Mouse (Mus musculus) heart, embryonic 16.5 days (tissue): ENCODE data around the gene Syndig1. TPM values are rescaled to one million over a fixed set of nuclear protein-coding genes. Genes with fewer than 3 reads are reported as not detected.

Source experiments
- ATAC-seq: fragments of 200-750 bp; cut with Nextera tagmentation; replicated peaks from 2 replicates; pipeline ENCODE4 v1.8.0; 2017; ENCODE audit warnings: moderate number of reproducible peaks; ENCODE audit not compliant: insufficient read depth, low FRiP score; ENCODE audit errors: extremely low read depth
- H3K27ac ChIP-seq: fragments of 300-500 bp; sonication (generic); 2 replicates; pipeline ENCODE4 v1.5.1; 2014; ENCODE audit warnings: mild to moderate bottlenecking, low read length, control low read depth, moderate library complexity
- H3K27me3 ChIP-seq: fragments of 300-500 bp; sonication (generic); 2 replicates; pipeline ENCODE4 v1.6.1; 2014; ENCODE audit warnings: low read length, mixed read lengths; ENCODE audit not compliant: control insufficient read depth, insufficient read depth
- H3K36me3 ChIP-seq: fragments of 300-500 bp; sonication (generic); 2 replicates; pipeline ENCODE4 v1.6.1; 2014; ENCODE audit not compliant: control insufficient read depth, insufficient read depth
- H3K4me1 ChIP-seq: fragments of 300-500 bp; sonication (generic); 2 replicates; pipeline ENCODE4 v1.6.1; 2014; ENCODE audit warnings: low read length, mixed read lengths; ENCODE audit not compliant: control insufficient read depth, insufficient read depth
- H3K4me2 ChIP-seq: fragments of 300-500 bp; sonication (generic); 2 replicates; pipeline ENCODE4 v1.6.1; 2014; ENCODE audit warnings: low read depth, mild to moderate bottlenecking, control low read depth, low read length
- H3K4me3 ChIP-seq: fragments of 300-500 bp; sonication (generic); 2 replicates; pipeline ENCODE4 v1.5.1; 2014; ENCODE audit warnings: mild to moderate bottlenecking, control low read depth, low read length
- H3K9ac ChIP-seq: fragments of 300-500 bp; sonication (generic); 2 replicates; pipeline ENCODE4 v1.6.1; 2014; ENCODE audit warnings: low read length, control low read depth
- H3K9me3 ChIP-seq: fragments of 300-500 bp; sonication (generic); replicated peaks from 2 replicates; pipeline ENCODE4 v1.6.1; 2016; ENCODE audit warnings: low read length; ENCODE audit not compliant: control insufficient read depth
- WGBS: fragments of 180-500 bp; shearing (Covaris S2); extraction: QIAGEN DNeasy Blood & Tissue Kit; methylation state at CpG from one replicate; pipeline ENCODE4 v1.1.7; 2014; 5-methylcytosine and 5-hydroxymethylcytosine counted together
- polyA plus RNA-seq: library from polyadenylated mRNA; unstranded; fragments of >200 nt; fragmentation: Nextera tagmentation; extraction: Ambion mirVana; gene quantifications from 2 replicates; pipeline ENCODE4 v1.2.1, GENCODE M21; 2015

Gene Syndig1
- polyA plus RNA-seq, 1 experiment from 2014 or later = 3.3 TPM

- no peak for ATAC-seq
- no peak overlapping the region for H3K4me2 ChIP-seq
- no peak overlapping the region for H3K9ac ChIP-seq
- no peaks in the 10 kb centered on the region for H3K36me3 ChIP-seq
- H3K27ac ChIP-seq = no peak overlapping the region
- no peak overlapping the region for H3K4me3 ChIP-seq
- H3K9me3 ChIP-seq = no peaks in the 10 kb centered on the region
- no peaks in the 10 kb centered on the region for H3K4me1 ChIP-seq
- H3K27me3 ChIP-seq = no peaks in the 10 kb centered on the region
Observed at GRCm38 (mm10) chr2:149932095-149932494, 103.1 kb downstream of the Syndig1 start.

- H3K36me3 ChIP-seq = no peaks in the 10 kb centered on the region
- no peak for ATAC-seq
- H3K27ac ChIP-seq = no peak overlapping the region
- H3K27me3 ChIP-seq = no peaks in the 10 kb centered on the region
- no peak overlapping the region for H3K4me3 ChIP-seq
- no peaks in the 10 kb centered on the region for H3K4me1 ChIP-seq
- no peaks in the 10 kb centered on the region for H3K9me3 ChIP-seq
- WGBS = 44% methylated on average over 2 of the region's 2 CpGs
- no peak overlapping the region for H3K4me2 ChIP-seq
- H3K9ac ChIP-seq = no peak overlapping the region
Observed at GRCm38 (mm10) chr2:149933247-149933898, 104.4 kb downstream of the Syndig1 start.

- WGBS = 64% methylated on average over 4 of the region's 4 CpGs
- no peak for ATAC-seq
- Histone ChIP-seq H3K9me3 (no peaks in the 10 kb centered on the region), H3K27me3 (no peaks in the 10 kb centered on the region), H3K36me3 (no peaks in the 10 kb centered on the region), H3K27ac (no peak overlapping the region), H3K4me2 (no peak overlapping the region), H3K4me1 (no peaks in the 10 kb centered on the region), H3K9ac (no peak overlapping the region), H3K4me3 (no peak overlapping the region)
Observed at GRCm38 (mm10) chr2:149934139-149934538, 105.1 kb downstream of the Syndig1 start.

GRCm38 (mm10) chr2:149938829-149939228, 109.8 kb downstream of the Syndig1 start:
- Histone ChIP-seq H3K4me3 (no peak overlapping the region), H3K4me2 (no peak overlapping the region), H3K9ac (no peak overlapping the region), H3K27ac (no peak overlapping the region), H3K4me1 (no peaks in the 10 kb centered on the region), H3K9me3 (no peaks in the 10 kb centered on the region), H3K27me3 (no peaks in the 10 kb centered on the region), H3K36me3 (no peaks in the 10 kb centered on the region)
- WGBS = 44% methylated on average over 4 of the region's 4 CpGs
- no peak for ATAC-seq

GRCm38 (mm10) chr2:149939586-149939985, 110.6 kb downstream of the Syndig1 start:
- 63% methylated on average over 2 of the region's 2 CpGs for WGBS
- no peaks in the 10 kb centered on the region for H3K27me3 ChIP-seq
- no peak for ATAC-seq
- H3K27ac ChIP-seq = no peak overlapping the region
- no peak overlapping the region for H3K4me3 ChIP-seq
- no peaks in the 10 kb centered on the region for H3K9me3 ChIP-seq
- H3K4me1 ChIP-seq = no peaks in the 10 kb centered on the region
- no peak overlapping the region for H3K4me2 ChIP-seq
- no peak overlapping the region for H3K9ac ChIP-seq
- no peaks in the 10 kb centered on the region for H3K36me3 ChIP-seq

- 76% methylated on average over 4 of the region's 4 CpGs for WGBS
- H3K4me1 ChIP-seq = no peaks in the 10 kb centered on the region
- H3K27ac ChIP-seq = no peak overlapping the region
- H3K4me3 ChIP-seq = no peak overlapping the region
- H3K36me3 ChIP-seq = no peaks in the 10 kb centered on the region
- no peak overlapping the region for H3K9ac ChIP-seq
- H3K9me3 ChIP-seq = no peaks in the 10 kb centered on the region
- no peak for ATAC-seq
- H3K27me3 ChIP-seq = no peaks in the 10 kb centered on the region
- H3K4me2 ChIP-seq = no peak overlapping the region
Observed at GRCm38 (mm10) chr2:149950641-149951040, 121.6 kb downstream of the Syndig1 start.

- Histone ChIP-seq H3K4me2 (no peak overlapping the region), H3K27ac (no peak overlapping the region), H3K36me3 (no peaks in the 10 kb centered on the region), H3K4me1 (no peaks in the 10 kb centered on the region), H3K9ac (no peak overlapping the region), H3K9me3 (no peaks in the 10 kb centered on the region), H3K27me3 (no peaks in the 10 kb centered on the region), H3K4me3 (no peak overlapping the region)
- 85% methylated on average over 4 of the region's 4 CpGs for WGBS
- ATAC-seq = no peak
Observed at GRCm38 (mm10) chr2:149971014-149971413, 142.0 kb downstream of the Syndig1 start.

GRCm38 (mm10) chr2:149973583-149973982, 144.6 kb downstream of the Syndig1 start:
- Histone ChIP-seq H3K27ac (no peak overlapping the region), H3K27me3 (no peaks in the 10 kb centered on the region), H3K4me3 (no peak overlapping the region), H3K9ac (no peak overlapping the region), H3K9me3 (no peaks in the 10 kb centered on the region), H3K4me2 (no peak overlapping the region), H3K36me3 (no peaks in the 10 kb centered on the region), H3K4me1 (no peaks in the 10 kb centered on the region)
- no peak for ATAC-seq
- 51% methylated on average over 6 of the region's 6 CpGs for WGBS

GRCm38 (mm10) chr2:149980419-149980818, 151.4 kb downstream of the Syndig1 start:
- no peak for ATAC-seq
- Histone ChIP-seq H3K36me3 (no peaks in the 10 kb centered on the region), H3K27me3 (no peaks in the 10 kb centered on the region), H3K9ac (no peak overlapping the region), H3K4me3 (no peak overlapping the region), H3K9me3 (no peaks in the 10 kb centered on the region), H3K4me1 (no peaks in the 10 kb centered on the region), H3K27ac (no peak overlapping the region), H3K4me2 (no peak overlapping the region)
- WGBS = 78% methylated on average over 1 of the region's 1 CpGs
